Mouse (Mus musculus) heart, embryonic 16.5 days (tissue): ENCODE results near the gene Syngr2. TPM values are rescaled to one million over a fixed set of nuclear protein-coding genes. Genes with fewer than 3 reads are reported as not detected.
"Not testable (repeated sequence)": the region's sequence is repeated elsewhere in the genome, so short reads cannot be mapped to it uniquely, and the experiment has no call there.

ENCODE experiments used
- ATAC-seq: fragments of 200-750 bp; cut with Nextera tagmentation; replicated peaks from 2 replicates; pipeline ENCODE4 v1.8.0; 2017; ENCODE audit warnings: moderate number of reproducible peaks; ENCODE audit not compliant: insufficient read depth, low FRiP score; ENCODE audit errors: extremely low read depth
- H3K27ac ChIP-seq: fragments of 300-500 bp; sonication (generic); 2 replicates; pipeline ENCODE4 v1.5.1; 2014; ENCODE audit warnings: mild to moderate bottlenecking, low read length, control low read depth, moderate library complexity
- H3K27me3 ChIP-seq: fragments of 300-500 bp; sonication (generic); 2 replicates; pipeline ENCODE4 v1.6.1; 2014; ENCODE audit warnings: low read length, mixed read lengths; ENCODE audit not compliant: control insufficient read depth, insufficient read depth
- H3K36me3 ChIP-seq: fragments of 300-500 bp; sonication (generic); 2 replicates; pipeline ENCODE4 v1.6.1; 2014; ENCODE audit not compliant: control insufficient read depth, insufficient read depth
- H3K4me1 ChIP-seq: fragments of 300-500 bp; sonication (generic); 2 replicates; pipeline ENCODE4 v1.6.1; 2014; ENCODE audit warnings: low read length, mixed read lengths; ENCODE audit not compliant: control insufficient read depth, insufficient read depth
- H3K4me2 ChIP-seq: fragments of 300-500 bp; sonication (generic); 2 replicates; pipeline ENCODE4 v1.6.1; 2014; ENCODE audit warnings: low read depth, mild to moderate bottlenecking, control low read depth, low read length
- H3K4me3 ChIP-seq: fragments of 300-500 bp; sonication (generic); 2 replicates; pipeline ENCODE4 v1.5.1; 2014; ENCODE audit warnings: mild to moderate bottlenecking, control low read depth, low read length
- H3K9ac ChIP-seq: fragments of 300-500 bp; sonication (generic); 2 replicates; pipeline ENCODE4 v1.6.1; 2014; ENCODE audit warnings: low read length, control low read depth
- H3K9me3 ChIP-seq: fragments of 300-500 bp; sonication (generic); replicated peaks from 2 replicates; pipeline ENCODE4 v1.6.1; 2016; ENCODE audit warnings: low read length; ENCODE audit not compliant: control insufficient read depth
- WGBS: fragments of 180-500 bp; shearing (Covaris S2); extraction: QIAGEN DNeasy Blood & Tissue Kit; methylation state at CpG from one replicate; pipeline ENCODE4 v1.1.7; 2014; 5-methylcytosine and 5-hydroxymethylcytosine counted together
- polyA plus RNA-seq: library from polyadenylated mRNA; unstranded; fragments of >200 nt; fragmentation: Nextera tagmentation; extraction: Ambion mirVana; gene quantifications from 2 replicates; pipeline ENCODE4 v1.2.1, GENCODE M21; 2015

The Syngr2 gene
- polyA plus RNA-seq, 1 experiment from 2014 or later: 133 TPM

GRCm38 (mm10) chr11:117815850-117816249 is 6.4 kb downstream of the Syngr2 start:
- not testable (repeated sequence) for H3K27me3 ChIP-seq, H3K4me2 ChIP-seq, H3K9ac ChIP-seq, H3K4me3 ChIP-seq, H3K27ac ChIP-seq, H3K9me3 ChIP-seq, ATAC-seq
- Histone ChIP-seq H3K36me3 (peaks cover 53% of the 10 kb centered on the region), H3K4me1 (peaks cover 46% of the 10 kb centered on the region)
- 78% methylated on average over 9 of the region's 9 CpGs for WGBS

GRCm38 (mm10) chr11:117816389-117816996 is 7.0 kb downstream of the Syngr2 start:
- WGBS: 88% methylated on average over 12 of the region's 13 CpGs
- Histone ChIP-seq H3K27ac (no peak overlapping the region), H3K4me3 (no peak overlapping the region), H3K9me3 (no peaks in the 10 kb centered on the region), H3K27me3 (no peaks in the 10 kb centered on the region), H3K9ac (no peak overlapping the region), H3K36me3 (peaks cover 54% of the 10 kb centered on the region), H3K4me2 (no peak overlapping the region), H3K4me1 (peaks cover 40% of the 10 kb centered on the region)
- no peak for ATAC-seq

- peak overlapping the region; percentile 48 for H3K9ac ChIP-seq
- no peaks in the 10 kb centered on the region for H3K9me3 ChIP-seq
- peaks cover 53% of the 10 kb centered on the region for H3K4me1 ChIP-seq
- peak overlapping the region; percentile 43 for H3K4me2 ChIP-seq
- WGBS: 50% methylated on average over 8 of the region's 8 CpGs
- no peaks in the 10 kb centered on the region for H3K27me3 ChIP-seq
- H3K36me3 ChIP-seq: peaks cover 54% of the 10 kb centered on the region
- H3K27ac ChIP-seq: peak overlapping the region; percentile 94
- no peak overlapping the region for H3K4me3 ChIP-seq
- ATAC-seq: peak; percentile 79
Measured at GRCm38 (mm10) chr11:117819095-117819494, 9.6 kb downstream of the Syngr2 start.

- Histone ChIP-seq H3K27ac (peak overlapping the region; percentile 94), H3K4me3 (no peak overlapping the region), H3K9me3 (no peaks in the 10 kb centered on the region), H3K9ac (peak overlapping the region; percentile 33; the same call in 1 of the 2 replicates), H3K4me1 (peaks cover 50% of the 10 kb centered on the region), H3K36me3 (peaks cover 48% of the 10 kb centered on the region), H3K4me2 (no peak overlapping the region), H3K27me3 (no peaks in the 10 kb centered on the region)
- no peak for ATAC-seq
- 90% methylated on average over 7 of the region's 7 CpGs for WGBS
Measured at GRCm38 (mm10) chr11:117820173-117820572, 10.7 kb downstream of the Syngr2 start.

GRCm38 (mm10) chr11:117821868-117822267 is 12.4 kb downstream of the Syngr2 start:
- H3K9me3 ChIP-seq: no peaks in the 10 kb centered on the region
- ATAC-seq: no peak
- no peak overlapping the region for H3K4me3 ChIP-seq
- peaks cover 62% of the 10 kb centered on the region for H3K4me1 ChIP-seq
- H3K9ac ChIP-seq: no peak overlapping the region
- 93% methylated on average over 9 of the region's 9 CpGs for WGBS
- no peak overlapping the region for H3K4me2 ChIP-seq
- H3K36me3 ChIP-seq: peaks cover 38% of the 10 kb centered on the region
- H3K27me3 ChIP-seq: no peaks in the 10 kb centered on the region
- H3K27ac ChIP-seq: peak overlapping the region; percentile 17; the same call in 1 of the 2 replicates

- Histone ChIP-seq H3K4me2 (peak overlapping the region; percentile 90), H3K4me1 (peaks cover 71% of the 10 kb centered on the region), H3K9me3 (no peaks in the 10 kb centered on the region), H3K9ac (peak overlapping the region; percentile 54), H3K27me3 (no peaks in the 10 kb centered on the region), H3K4me3 (no peak overlapping the region), H3K27ac (peak overlapping the region; percentile 76), H3K36me3 (peaks cover 34% of the 10 kb centered on the region)
- no peak for ATAC-seq
- WGBS: 36% methylated on average over 7 of the region's 7 CpGs
Measured at GRCm38 (mm10) chr11:117822728-117823241, 13.3 kb downstream of the Syngr2 start.

- Histone ChIP-seq H3K9ac (peak overlapping the region; percentile 48), H3K4me1 (peaks cover 71% of the 10 kb centered on the region), H3K27ac (peak overlapping the region; percentile 76), H3K4me2 (peak overlapping the region; percentile 90; the same call in 1 of the 2 replicates), H3K27me3 (no peaks in the 10 kb centered on the region), H3K4me3 (no peak overlapping the region), H3K9me3 (no peaks in the 10 kb centered on the region), H3K36me3 (peaks cover 28% of the 10 kb centered on the region)
- ATAC-seq: no peak
- WGBS: 87% methylated on average over 6 of the region's 6 CpGs
Measured at GRCm38 (mm10) chr11:117823411-117823810, 13.9 kb downstream of the Syngr2 start.

GRCm38 (mm10) chr11:117824060-117824969 is 14.8 kb downstream of the Syngr2 start:
- H3K4me3 ChIP-seq: peak overlapping the region; percentile 74
- H3K36me3 ChIP-seq: peaks cover 22% of the 10 kb centered on the region
- peak overlapping the region; percentile 99 for H3K27ac ChIP-seq
- H3K27me3 ChIP-seq: no peaks in the 10 kb centered on the region
- H3K9me3 ChIP-seq: no peaks in the 10 kb centered on the region
- H3K4me1 ChIP-seq: peaks cover 73% of the 10 kb centered on the region
- ATAC-seq: peak; percentile 37; the same call in 1 of the 2 replicates
- H3K4me2 ChIP-seq: peak overlapping the region; percentile 90
- WGBS: 10% methylated on average over 23 of the region's 23 CpGs
- peak overlapping the region; percentile 82 for H3K9ac ChIP-seq
